Mouse (Mus musculus): Measurements from ENCODE around the gene Spaca4. TPM values are rescaled to one million over a fixed set of nuclear protein-coding genes. Genes with fewer than 3 reads are reported as not detected.

The Spaca4 gene
- polyA plus RNA-seq, 1 experiment from 2014 or later, result not detected

- Histone ChIP-seq H3K9ac (no peak overlapping the region), H3K9me3 (ENCODE audit: low read depth, low read length) (no peaks in the 10 kb centered on the region), H3K27ac (ENCODE audit: low read depth) (no peak overlapping the region), H3K4me3 (ENCODE audit: low read depth, low read length) (no peak overlapping the region), H3K4me1 (ENCODE audit: insufficient read depth) (peaks cover 23% of the 10 kb centered on the region), H3K4me2 (no peak overlapping the region), H3K27me3 (ENCODE audit: insufficient read depth, low read length) (no peaks in the 10 kb centered on the region), H3K36me3 (ENCODE audit: insufficient read depth) (peaks cover 45% of the 10 kb centered on the region)
- 34% methylated on average over 6 of the region's 6 CpGs for WGBS
- TF ChIP-seq CTCF (IDR thresholded peaks at IDR 0.05; ENCODE audit: low read depth), result no peak
- DNase-seq (peak; percentile 42), ATAC-seq (ENCODE audit: insufficient read depth) (no peak)
Measured at GRCm38 (mm10) chr7:45709036-45709435, 16.6 kb downstream of the Spaca4 start.

DNA sequence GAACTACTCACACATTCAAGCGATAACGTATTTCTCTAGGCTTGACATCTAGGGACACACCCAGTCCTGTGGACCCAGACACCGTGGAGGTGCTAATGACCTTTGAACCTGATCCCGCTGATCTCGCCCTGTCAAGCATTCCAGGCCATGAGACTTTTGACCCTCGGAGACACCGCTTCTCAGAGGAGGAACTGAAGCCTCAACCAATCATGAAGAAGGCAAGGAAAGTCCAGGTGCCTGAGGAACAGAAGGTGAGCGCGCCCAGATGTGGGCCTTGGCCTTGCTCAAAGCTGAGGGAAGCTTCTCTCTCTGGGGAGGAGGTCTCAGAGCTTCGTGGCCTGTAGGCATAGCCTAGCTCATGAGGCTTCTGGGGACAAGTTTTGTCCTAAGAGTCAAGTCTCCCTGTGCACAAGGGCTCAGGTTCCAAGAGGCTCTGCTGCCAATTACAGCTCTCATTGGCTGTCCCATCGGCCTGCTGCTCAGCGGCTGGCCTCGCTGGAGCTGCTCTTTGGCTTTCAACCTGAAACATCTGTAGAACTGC, 17.3 kb downstream of the Spaca4 start:
- H3K4me3 ChIP-seq (ENCODE audit: low read depth, low read length), result peak overlapping the region; percentile 55; the same call in 1 of the 2 replicates
- no peak overlapping the region for H3K27ac ChIP-seq (ENCODE audit: low read depth)
- H3K9me3 ChIP-seq (ENCODE audit: low read depth, low read length), result no peaks in the 10 kb centered on the region
- no peak for TF ChIP-seq CTCF (IDR thresholded peaks at IDR 0.05; ENCODE audit: low read depth)
- no peak overlapping the region for H3K9ac ChIP-seq
- H3K27me3 ChIP-seq (ENCODE audit: insufficient read depth, low read length), result no peaks in the 10 kb centered on the region
- H3K4me2 ChIP-seq, result peak overlapping the region; percentile 95
- ATAC-seq (ENCODE audit: insufficient read depth) (no peak), DNase-seq (no peak)
- H3K4me1 ChIP-seq (ENCODE audit: insufficient read depth), result peaks cover 23% of the 10 kb centered on the region
- WGBS, result 25% methylated on average over 13 of the region's 13 CpGs
- peaks cover 41% of the 10 kb centered on the region for H3K36me3 ChIP-seq (ENCODE audit: insufficient read depth)

GRCm38 (mm10) chr7:45707375-45707967, 18.1 kb downstream of the Spaca4 start:
- Histone ChIP-seq H3K36me3 (ENCODE audit: insufficient read depth) (peaks cover 33% of the 10 kb centered on the region), H3K27ac (ENCODE audit: low read depth) (peak overlapping the region; percentile 51), H3K27me3 (ENCODE audit: insufficient read depth, low read length) (no peaks in the 10 kb centered on the region), H3K4me3 (ENCODE audit: low read depth, low read length) (peak overlapping the region; percentile 55), H3K9ac (no peak overlapping the region), H3K4me2 (peak overlapping the region; percentile 95), H3K4me1 (ENCODE audit: insufficient read depth) (peaks cover 23% of the 10 kb centered on the region), H3K9me3 (ENCODE audit: low read depth, low read length) (no peaks in the 10 kb centered on the region)
- ATAC-seq (ENCODE audit: insufficient read depth) (peak; percentile 6; the same call in 1 of the 2 replicates), DNase-seq (peak; percentile 90)
- under 1% methylated on average over 27 of the region's 27 CpGs for WGBS
- no peak for TF ChIP-seq CTCF (IDR thresholded peaks at IDR 0.05; ENCODE audit: low read depth)

DNA sequence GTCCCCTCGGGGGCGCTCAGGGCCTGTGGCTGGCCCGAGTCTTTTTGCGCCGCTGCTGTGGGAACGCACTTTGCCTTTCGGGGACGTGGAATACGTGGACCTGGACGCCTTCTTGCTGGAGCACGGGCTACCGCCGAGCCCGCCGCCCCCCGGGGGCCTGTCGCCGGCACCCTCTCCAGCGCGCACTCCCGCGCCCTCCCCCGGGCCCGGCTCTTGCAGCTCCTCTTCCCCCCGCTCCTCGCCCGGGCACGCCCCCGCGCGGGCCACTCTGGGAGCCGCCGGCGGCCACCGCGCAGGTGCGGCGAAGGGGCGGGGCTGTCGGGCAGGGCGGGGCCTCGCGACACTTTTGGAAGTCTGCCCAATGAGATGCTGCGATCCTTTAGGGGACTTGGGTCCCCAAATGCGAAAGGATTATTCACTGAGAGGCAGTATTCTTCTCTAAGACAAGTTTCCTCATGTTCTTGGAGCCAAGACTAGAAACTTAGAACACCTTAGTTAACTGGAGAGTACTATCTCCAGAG, 18.8 kb downstream of the Spaca4 start:
- DNase-seq, result peak; percentile 85
- Histone ChIP-seq H3K4me2 (peak overlapping the region; percentile 95), H3K9ac (peak overlapping the region; percentile 64), H3K36me3 (ENCODE audit: insufficient read depth) (peaks cover 26% of the 10 kb centered on the region), H3K27ac (ENCODE audit: low read depth) (peak overlapping the region; percentile 72), H3K4me3 (ENCODE audit: low read depth, low read length) (peak overlapping the region; percentile 55), H3K4me1 (ENCODE audit: insufficient read depth) (peaks cover 23% of the 10 kb centered on the region), H3K27me3 (ENCODE audit: insufficient read depth, low read length) (no peaks in the 10 kb centered on the region), H3K9me3 (ENCODE audit: low read depth, low read length) (no peaks in the 10 kb centered on the region)
- no peak for ATAC-seq (ENCODE audit: insufficient read depth)
- WGBS, result under 1% methylated on average over 44 of the region's 45 CpGs
- no peak for TF ChIP-seq CTCF (IDR thresholded peaks at IDR 0.05; ENCODE audit: low read depth)

DNA sequence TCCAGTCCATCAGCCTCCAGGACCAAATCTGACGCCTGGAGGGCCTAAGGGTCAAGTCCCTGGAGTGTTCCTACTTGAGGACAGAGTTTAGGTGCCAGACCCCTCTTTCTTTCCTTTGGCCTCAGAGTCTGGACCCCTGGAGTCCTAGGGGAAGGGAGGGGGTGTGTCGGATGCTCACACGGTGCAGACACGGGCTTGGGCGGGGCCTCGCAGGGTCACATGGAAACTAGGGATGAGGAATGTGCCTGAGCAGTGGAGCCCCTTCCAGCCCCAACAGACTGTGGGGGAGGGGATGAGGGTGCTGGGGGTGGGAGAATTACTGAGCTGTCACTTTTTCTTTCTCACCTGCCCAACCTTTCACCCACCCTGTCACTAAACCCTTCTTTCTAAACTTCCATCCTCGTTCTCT, 19.7 kb downstream of the Spaca4 start:
- WGBS, result under 1% methylated on average over 7 of the region's 7 CpGs
- Histone ChIP-seq H3K27me3 (ENCODE audit: insufficient read depth, low read length) (no peaks in the 10 kb centered on the region), H3K27ac (ENCODE audit: low read depth) (0 out of 2 replicates have a peak overlapping the region, but pooled peaks have one; percentile 80), H3K4me2 (peak overlapping the region; percentile 95), H3K9me3 (ENCODE audit: low read depth, low read length) (no peaks in the 10 kb centered on the region), H3K36me3 (ENCODE audit: insufficient read depth) (peaks cover 17% of the 10 kb centered on the region), H3K9ac (peak overlapping the region; percentile 64), H3K4me3 (ENCODE audit: low read depth, low read length) (peak overlapping the region; percentile 55), H3K4me1 (ENCODE audit: insufficient read depth) (peaks cover 23% of the 10 kb centered on the region)
- DNase-seq, result peak; percentile 65
- 0 out of 2 replicates have a peak, but pooled peaks have one; percentile 6 for ATAC-seq (ENCODE audit: insufficient read depth)
- TF ChIP-seq CTCF (IDR thresholded peaks at IDR 0.05; ENCODE audit: low read depth), result no peak

DNA sequence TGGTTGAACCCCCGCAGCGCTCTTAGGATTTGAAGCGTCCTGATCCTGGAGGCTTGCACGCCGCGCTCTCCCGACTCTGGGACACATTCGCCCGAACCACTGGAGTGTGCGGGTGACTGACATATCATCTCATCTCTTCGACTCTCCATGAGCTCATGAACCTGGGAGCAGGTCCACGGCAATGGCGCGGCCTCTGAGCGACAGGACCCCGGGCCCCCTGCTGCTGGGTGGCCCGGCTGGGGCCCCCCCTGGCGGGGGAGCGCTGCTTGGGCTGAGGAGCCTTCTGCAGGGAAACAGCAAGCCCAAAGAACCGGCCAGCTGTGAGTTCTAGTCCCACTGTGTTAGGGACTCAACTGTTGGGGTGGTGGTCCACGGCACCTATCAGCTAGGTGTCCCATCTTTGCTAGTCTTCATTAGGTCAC, 20.2 kb downstream of the Spaca4 start:
- Histone ChIP-seq H3K36me3 (ENCODE audit: insufficient read depth) (peaks cover 13% of the 10 kb centered on the region), H3K4me1 (ENCODE audit: insufficient read depth) (peaks cover 25% of the 10 kb centered on the region), H3K4me3 (ENCODE audit: low read depth, low read length) (peak overlapping the region; percentile 55), H3K4me2 (peak overlapping the region; percentile 95), H3K9me3 (ENCODE audit: low read depth, low read length) (no peaks in the 10 kb centered on the region), H3K9ac (peak overlapping the region; percentile 48), H3K27me3 (ENCODE audit: insufficient read depth, low read length) (peaks cover 3% of the 10 kb centered on the region), H3K27ac (ENCODE audit: low read depth) (peak overlapping the region; percentile 80)
- no peak for TF ChIP-seq CTCF (IDR thresholded peaks at IDR 0.05; ENCODE audit: low read depth)
- whole genome bisulfite sequencing, result 0% methylated on average over 21 of the region's 21 CpGs
- 0 out of 2 replicates have a peak, but pooled peaks have one; percentile 1 for ATAC-seq (ENCODE audit: insufficient read depth)
- DNase-seq, result no peak
